Mouse (Mus musculus): ENCODE results near the gene Ccdc71. TPM values are rescaled to one million over a fixed set of nuclear protein-coding genes. Genes with fewer than 3 reads are reported as not detected.

Gene Ccdc71
- polyA plus RNA-seq (2014; fragmentation: Nextera tagmentation; extraction: Ambion mirVana) = 34.6 and 46.9 TPM in 2 replicates

GRCm38 (mm10) chr9:108460319-108461178 lies at the start of gene Ccdc71:
Gene Ccdc71 (plus strand): TSS chr9:108460527.
- no peaks in the 10 kb centered on the region for H3K9me3 ChIP-seq (replicated peaks; ENCODE audit: control insufficient read depth, low read length)
- peak; percentile 72 for ATAC-seq (replicated peaks; ENCODE audit: insufficient number of reproducible peaks, low FRiP score, low TSS enrichment)
- H3K4me2 ChIP-seq = peak within 1 kb of the TSS; percentile 94
- H3K36me3 ChIP-seq (ENCODE audit: control insufficient read depth, insufficient read depth, low read length) = peaks cover 19% of the 10 kb centered on the region
- under 1% methylated on average over 49 of the region's 52 CpGs for WGBS (ENCODE audit: insufficient replicate concordance)
- peak within 1 kb of the TSS; percentile 94 for H3K27ac ChIP-seq (ENCODE audit: low read depth, low read length)
- peaks cover 16% of the 10 kb centered on the region for H3K4me1 ChIP-seq (ENCODE audit: control insufficient read depth, insufficient read depth, low read length)
- H3K27me3 ChIP-seq (ENCODE audit: control insufficient read depth, insufficient read depth, low read length) = no peaks in the 10 kb centered on the region
- H3K4me3 ChIP-seq (ENCODE audit: low read depth, low read length) = peak within 1 kb of the TSS; percentile 95
- H3K9ac ChIP-seq (ENCODE audit: low read depth, low read length) = peak within 1 kb of the TSS; percentile 95

GRCm38 (mm10) chr9:108411381-108411942 lies 48.9 kb upstream of the Ccdc71 start:
- Histone ChIP-seq H3K4me2 (no peak overlapping the region), H3K4me3 (ENCODE audit: low read depth, low read length) (no peak overlapping the region), H3K27ac (ENCODE audit: low read depth, low read length) (no peak overlapping the region), H3K36me3 (ENCODE audit: control insufficient read depth, insufficient read depth, low read length) (no peaks in the 10 kb centered on the region), H3K9me3 (replicated peaks; ENCODE audit: control insufficient read depth, low read length) (no peaks in the 10 kb centered on the region), H3K9ac (ENCODE audit: low read depth, low read length) (no peak overlapping the region), H3K4me1 (ENCODE audit: control insufficient read depth, insufficient read depth, low read length) (no peaks in the 10 kb centered on the region), H3K27me3 (ENCODE audit: control insufficient read depth, insufficient read depth, low read length) (no peaks in the 10 kb centered on the region)
- WGBS (ENCODE audit: insufficient replicate concordance) = 74% methylated on average over 9 of the region's 9 CpGs
- ATAC-seq (replicated peaks; ENCODE audit: insufficient number of reproducible peaks, low FRiP score, low TSS enrichment) = no peak

- no peaks in the 10 kb centered on the region for H3K4me1 ChIP-seq (ENCODE audit: control insufficient read depth, insufficient read depth, low read length)
- H3K27me3 ChIP-seq (ENCODE audit: control insufficient read depth, insufficient read depth, low read length) = no peaks in the 10 kb centered on the region
- H3K36me3 ChIP-seq (ENCODE audit: control insufficient read depth, insufficient read depth, low read length) = no peaks in the 10 kb centered on the region
- WGBS (ENCODE audit: insufficient replicate concordance) = 75% methylated on average over 1 of the region's 1 CpGs
- no peak for ATAC-seq (replicated peaks; ENCODE audit: insufficient number of reproducible peaks, low FRiP score, low TSS enrichment)
- no peak overlapping the region for H3K4me2 ChIP-seq
- no peak overlapping the region for H3K4me3 ChIP-seq (ENCODE audit: low read depth, low read length)
- H3K27ac ChIP-seq (ENCODE audit: low read depth, low read length) = no peak overlapping the region
- no peaks in the 10 kb centered on the region for H3K9me3 ChIP-seq (replicated peaks; ENCODE audit: control insufficient read depth, low read length)
- no peak overlapping the region for H3K9ac ChIP-seq (ENCODE audit: low read depth, low read length)
Observed at GRCm38 (mm10) chr9:108412221-108412620, 48.1 kb upstream of the Ccdc71 start.

DNA sequence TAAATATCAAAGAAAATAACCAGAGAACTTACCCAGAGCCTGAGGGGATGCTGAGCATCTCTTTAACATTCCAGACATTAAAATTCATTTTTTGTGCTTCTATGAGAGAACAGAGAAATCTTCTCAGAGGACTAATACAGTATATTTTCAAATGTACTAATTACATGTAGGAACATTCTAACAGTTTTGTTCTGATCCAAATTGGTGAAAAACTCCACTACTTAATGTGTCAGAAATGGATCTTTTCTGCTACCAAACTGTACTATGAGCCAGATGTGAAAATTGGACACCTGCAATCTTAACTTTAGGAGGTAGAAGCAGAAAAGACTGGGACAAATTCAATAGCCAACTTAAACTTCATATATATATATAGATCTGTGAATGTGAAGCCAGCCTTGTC lies 31.9 kb upstream of the Ccdc71 start, which contains the start of gene Ccdc36:
Ccdc36 (minus strand) TSS at position 101 of the 400 bp plus-strand sequence.
- H3K27me3 ChIP-seq (ENCODE audit: control insufficient read depth, insufficient read depth, low read length) = no peaks in the 10 kb centered on the region
- H3K4me3 ChIP-seq (ENCODE audit: low read depth, low read length) = no peak within 1 kb of the TSS
- no peaks in the 10 kb centered on the region for H3K36me3 ChIP-seq (ENCODE audit: control insufficient read depth, insufficient read depth, low read length)
- H3K9ac ChIP-seq (ENCODE audit: low read depth, low read length) = no peak within 1 kb of the TSS
- H3K9me3 ChIP-seq (replicated peaks; ENCODE audit: control insufficient read depth, low read length) = no peaks in the 10 kb centered on the region
- no peak for ATAC-seq (replicated peaks; ENCODE audit: insufficient number of reproducible peaks, low FRiP score, low TSS enrichment)
- no peaks in the 10 kb centered on the region for H3K4me1 ChIP-seq (ENCODE audit: control insufficient read depth, insufficient read depth, low read length)
- H3K27ac ChIP-seq (ENCODE audit: low read depth, low read length) = no peak within 1 kb of the TSS
- no peak within 1 kb of the TSS for H3K4me2 ChIP-seq

DNA sequence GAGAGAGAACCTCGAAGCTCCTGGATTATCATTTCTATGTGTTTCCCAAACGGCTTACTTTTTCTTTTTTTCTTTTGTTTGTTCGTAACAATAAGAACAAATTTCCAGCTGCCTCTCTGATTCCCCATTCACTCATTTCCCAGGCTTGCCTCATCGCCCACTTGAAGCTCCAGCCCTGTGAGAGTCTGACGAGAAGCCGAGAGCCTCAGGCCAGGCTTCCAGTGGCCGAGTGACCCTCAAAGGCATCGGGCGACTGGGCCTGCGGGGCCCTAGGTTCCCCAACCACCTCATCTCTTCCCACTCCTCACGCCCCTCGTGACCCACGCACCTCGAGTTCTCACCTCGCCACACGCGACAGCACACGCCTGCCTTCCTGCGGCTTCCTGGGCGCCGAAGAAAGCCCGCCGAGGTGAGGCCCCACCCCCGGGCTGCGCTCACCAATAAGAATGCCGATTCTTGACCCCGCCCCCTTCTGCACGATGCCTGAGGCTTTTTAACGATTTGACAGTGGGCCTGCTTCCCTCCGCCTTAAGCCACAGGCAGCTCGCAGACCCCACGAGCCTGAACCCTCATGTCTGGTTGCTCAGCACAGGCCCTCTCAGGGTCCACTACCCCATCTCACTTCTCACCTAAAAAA lies 28.8 kb upstream of the Ccdc71 start:
- Histone ChIP-seq H3K4me3 (ENCODE audit: low read depth, low read length) (peak overlapping the region; percentile 25), H3K36me3 (ENCODE audit: control insufficient read depth, insufficient read depth, low read length) (no peaks in the 10 kb centered on the region), H3K27me3 (ENCODE audit: control insufficient read depth, insufficient read depth, low read length) (no peaks in the 10 kb centered on the region), H3K4me2 (peak overlapping the region; percentile 57), H3K9ac (ENCODE audit: low read depth, low read length) (no peak overlapping the region), H3K4me1 (ENCODE audit: control insufficient read depth, insufficient read depth, low read length) (no peaks in the 10 kb centered on the region), H3K27ac (ENCODE audit: low read depth, low read length) (no peak overlapping the region), H3K9me3 (replicated peaks; ENCODE audit: control insufficient read depth, low read length) (no peaks in the 10 kb centered on the region)
- 0 out of 2 replicates have a peak, but pooled peaks have one; percentile 61 for ATAC-seq (replicated peaks; ENCODE audit: insufficient number of reproducible peaks, low FRiP score, low TSS enrichment)
- 36% methylated on average over 32 of the region's 32 CpGs for WGBS (ENCODE audit: insufficient replicate concordance)

DNA sequence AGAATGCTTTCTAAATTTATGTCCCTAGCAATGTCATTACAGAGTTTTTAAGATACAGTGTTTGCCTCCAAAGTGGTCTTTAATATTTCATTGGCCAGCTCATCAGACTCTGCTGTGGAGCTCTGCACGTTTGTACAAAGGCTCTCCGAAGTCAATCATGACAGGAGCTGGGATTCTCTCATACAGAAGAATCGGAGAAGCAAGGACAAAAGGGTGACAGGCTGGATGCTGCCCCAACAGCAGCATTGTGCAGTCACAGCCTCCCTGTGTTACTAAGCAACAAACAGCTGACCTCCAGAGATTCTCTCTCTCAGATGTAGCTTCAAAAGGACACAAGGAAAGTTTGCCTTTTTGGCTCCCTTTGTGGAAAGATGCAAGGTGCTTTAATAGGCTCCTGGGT lies 24.1 kb upstream of the Ccdc71 start, which contains the start of gene BC048562:
BC048562 (plus strand) TSS at position 301 of the 400 bp plus-strand sequence.
- Histone ChIP-seq H3K4me2 (no peak within 1 kb of the TSS), H3K9ac (ENCODE audit: low read depth, low read length) (no peak within 1 kb of the TSS), H3K27ac (ENCODE audit: low read depth, low read length) (no peak within 1 kb of the TSS), H3K4me1 (ENCODE audit: control insufficient read depth, insufficient read depth, low read length) (peaks cover 10% of the 10 kb centered on the region; the same call in 1 of the 2 replicates), H3K36me3 (ENCODE audit: control insufficient read depth, insufficient read depth, low read length) (no peaks in the 10 kb centered on the region), H3K27me3 (ENCODE audit: control insufficient read depth, insufficient read depth, low read length) (no peaks in the 10 kb centered on the region), H3K9me3 (replicated peaks; ENCODE audit: control insufficient read depth, low read length) (no peaks in the 10 kb centered on the region), H3K4me3 (ENCODE audit: low read depth, low read length) (no peak within 1 kb of the TSS)
- no peak for ATAC-seq (replicated peaks; ENCODE audit: insufficient number of reproducible peaks, low FRiP score, low TSS enrichment)
- 72% methylated on average over 3 of the region's 3 CpGs for WGBS (ENCODE audit: insufficient replicate concordance)

GRCm38 (mm10) chr9:108439176-108439575 lies 21.2 kb upstream of the Ccdc71 start:
- H3K4me2 ChIP-seq = no peak overlapping the region
- no peak overlapping the region for H3K9ac ChIP-seq (ENCODE audit: low read depth, low read length)
- no peak overlapping the region for H3K4me3 ChIP-seq (ENCODE audit: low read depth, low read length)
- no peaks in the 10 kb centered on the region for H3K36me3 ChIP-seq (ENCODE audit: control insufficient read depth, insufficient read depth, low read length)
- H3K4me1 ChIP-seq (ENCODE audit: control insufficient read depth, insufficient read depth, low read length) = peaks cover 15% of the 10 kb centered on the region; the same call in 1 of the 2 replicates
- ATAC-seq (replicated peaks; ENCODE audit: insufficient number of reproducible peaks, low FRiP score, low TSS enrichment) = no peak
- no peak overlapping the region for H3K27ac ChIP-seq (ENCODE audit: low read depth, low read length)
- 75% methylated on average over 6 of the region's 6 CpGs for WGBS (ENCODE audit: insufficient replicate concordance)
- no peaks in the 10 kb centered on the region for H3K27me3 ChIP-seq (ENCODE audit: control insufficient read depth, insufficient read depth, low read length)
- no peaks in the 10 kb centered on the region for H3K9me3 ChIP-seq (replicated peaks; ENCODE audit: control insufficient read depth, low read length)

GRCm38 (mm10) chr9:108440485-108440884 lies 19.8 kb upstream of the Ccdc71 start:
- H3K36me3 ChIP-seq (ENCODE audit: control insufficient read depth, insufficient read depth, low read length) = no peaks in the 10 kb centered on the region
- no peak overlapping the region for H3K27ac ChIP-seq (ENCODE audit: low read depth, low read length)
- no peak for ATAC-seq (replicated peaks; ENCODE audit: insufficient number of reproducible peaks, low FRiP score, low TSS enrichment)

More at GRCm38 (mm10) chr9:108440485-108440884, 19.8 kb upstream of the Ccdc71 start:
- Histone ChIP-seq H3K9me3 (replicated peaks; ENCODE audit: control insufficient read depth, low read length) (no peaks in the 10 kb centered on the region), H3K4me1 (ENCODE audit: control insufficient read depth, insufficient read depth, low read length) (peaks cover 15% of the 10 kb centered on the region; the same call in 1 of the 2 replicates), H3K27me3 (ENCODE audit: control insufficient read depth, insufficient read depth, low read length) (no peaks in the 10 kb centered on the region), H3K9ac (ENCODE audit: low read depth, low read length) (no peak overlapping the region), H3K4me3 (ENCODE audit: low read depth, low read length) (no peak overlapping the region), H3K4me2 (no peak overlapping the region)
- WGBS (ENCODE audit: insufficient replicate concordance) = 59% methylated on average over 5 of the region's 5 CpGs

Measured in heart, embryonic 11.5 days (tissue).